Mouse (Mus musculus) neural tube, embryonic 13.5 days (tissue): ENCODE measurements around the gene Orc3. TPM values are rescaled to one million over a fixed set of nuclear protein-coding genes. Genes with fewer than 3 reads are reported as not detected.

ENCODE experiments used
- ATAC-seq: fragments of 200-750 bp; cut with Nextera tagmentation; 2 replicates; pipeline ENCODE4 v1.8.0; 2017; ENCODE audit warnings: low read depth, mild to moderate bottlenecking, moderate TSS enrichment, moderate library complexity
- H3K27ac ChIP-seq: fragments of 300-500 bp; sonication (generic); replicated peaks from 2 replicates; pipeline ENCODE4 v1.5.1; 2015; ENCODE audit warnings: moderate library complexity, mild to moderate bottlenecking, inconsistent platforms
- H3K27me3 ChIP-seq: fragments of 300-500 bp; sonication (generic); 2 replicates; pipeline ENCODE4 v1.6.1; 2015; ENCODE audit warnings: mild to moderate bottlenecking, inconsistent platforms
- H3K36me3 ChIP-seq: fragments of 300-500 bp; sonication (generic); 2 replicates; pipeline ENCODE4 v1.6.1; 2015; ENCODE audit warnings: mild to moderate bottlenecking, inconsistent platforms
- H3K4me1 ChIP-seq: fragments of 300-500 bp; sonication (generic); replicated peaks from 2 replicates; pipeline ENCODE4 v1.6.1; 2015; ENCODE audit warnings: inconsistent platforms
- H3K4me2 ChIP-seq: fragments of 300-500 bp; sonication (generic); 2 replicates; pipeline ENCODE4 v1.6.1; 2015; ENCODE audit warnings: inconsistent platforms, mild to moderate bottlenecking, moderate library complexity
- H3K4me3 ChIP-seq: fragments of 300-500 bp; sonication (generic); 2 replicates; pipeline ENCODE4 v1.5.1; 2015; ENCODE audit warnings: mild to moderate bottlenecking, inconsistent platforms
- H3K9ac ChIP-seq: fragments of 300-500 bp; sonication (generic); 2 replicates; pipeline ENCODE4 v1.6.1; 2015; ENCODE audit warnings: moderate library complexity, mild to moderate bottlenecking, inconsistent platforms
- H3K9me3 ChIP-seq: fragments of 300-500 bp; sonication (generic); 2 replicates; pipeline ENCODE4 v1.6.1; 2016; ENCODE audit warnings: inconsistent platforms
- WGBS: fragments of 180-500 bp; shearing (Covaris S2); methylation state at CpG from one replicate; pipeline ENCODE4 v1.1.7; 2015; 5-methylcytosine and 5-hydroxymethylcytosine counted together
- polyA plus RNA-seq: library from polyadenylated mRNA; unstranded; fragments of >200 nt; fragmentation: Nextera tagmentation; extraction: Ambion mirVana; gene quantifications from 2 replicates; pipeline ENCODE4 v1.2.1, GENCODE M21; 2015

Gene Orc3
- polyA plus RNA-seq, 1 experiment from 2014 or later = 85.6 TPM

GRCm38 (mm10) chr4:34529941-34530340 is 84.8 kb downstream of the Orc3 start:
- 84% methylated on average over 6 of the region's 6 CpGs for WGBS
- Histone ChIP-seq H3K4me1 (no peaks in the 10 kb centered on the region), H3K9ac (no peak overlapping the region), H3K36me3 (no peaks in the 10 kb centered on the region), H3K4me2 (no peak overlapping the region), H3K9me3 (no peaks in the 10 kb centered on the region), H3K4me3 (no peak overlapping the region), H3K27me3 (no peaks in the 10 kb centered on the region), H3K27ac (no peak overlapping the region)
- ATAC-seq = no peak

GRCm38 (mm10) chr4:34529379-34529778 is 85.4 kb downstream of the Orc3 start:
- no peak for ATAC-seq
- 48% methylated on average over 4 of the region's 4 CpGs for WGBS
- H3K27me3 ChIP-seq = no peaks in the 10 kb centered on the region

GRCm38 (mm10) chr4:34528430-34529100 is 86.2 kb downstream of the Orc3 start:
- Histone ChIP-seq H3K36me3 (no peaks in the 10 kb centered on the region), H3K4me3 (no peak overlapping the region), H3K4me2 (no peak overlapping the region), H3K9ac (no peak overlapping the region), H3K27ac (no peak overlapping the region), H3K9me3 (no peaks in the 10 kb centered on the region), H3K27me3 (no peaks in the 10 kb centered on the region), H3K4me1 (no peaks in the 10 kb centered on the region)
- WGBS = 90% methylated on average over 1 of the region's 1 CpGs
- ATAC-seq = no peak

More at GRCm38 (mm10) chr4:34529379-34529778, 85.4 kb downstream of the Orc3 start:
- Histone ChIP-seq H3K9ac (no peak overlapping the region), H3K27ac (no peak overlapping the region), H3K4me2 (no peak overlapping the region), H3K4me1 (no peaks in the 10 kb centered on the region), H3K9me3 (no peaks in the 10 kb centered on the region), H3K36me3 (no peaks in the 10 kb centered on the region), H3K4me3 (no peak overlapping the region)

GRCm38 (mm10) chr4:34526771-34527170 is 88.0 kb downstream of the Orc3 start:
- Histone ChIP-seq H3K4me1 (no peaks in the 10 kb centered on the region), H3K27me3 (no peaks in the 10 kb centered on the region), H3K36me3 (no peaks in the 10 kb centered on the region), H3K27ac (no peak overlapping the region), H3K9ac (no peak overlapping the region), H3K9me3 (no peaks in the 10 kb centered on the region), H3K4me3 (no peak overlapping the region), H3K4me2 (no peak overlapping the region)
- 88% methylated on average over 3 of the region's 3 CpGs for WGBS
- no peak for ATAC-seq

- Histone ChIP-seq H3K9me3 (no peaks in the 10 kb centered on the region), H3K4me3 (no peak overlapping the region), H3K27ac (no peak overlapping the region), H3K36me3 (no peaks in the 10 kb centered on the region), H3K27me3 (no peaks in the 10 kb centered on the region), H3K4me1 (no peaks in the 10 kb centered on the region), H3K4me2 (no peak overlapping the region), H3K9ac (no peak overlapping the region)
- ATAC-seq = no peak
- WGBS = 84% methylated on average over 4 of the region's 4 CpGs
Measured at GRCm38 (mm10) chr4:34523586-34523985, 91.2 kb downstream of the Orc3 start.

GRCm38 (mm10) chr4:34522846-34523245 is 91.9 kb downstream of the Orc3 start:
- no peak overlapping the region for H3K4me2 ChIP-seq
- 84% methylated on average over 3 of the region's 3 CpGs for WGBS
- ATAC-seq = no peak

More at GRCm38 (mm10) chr4:34522846-34523245, 91.9 kb downstream of the Orc3 start:
- Histone ChIP-seq H3K36me3 (no peaks in the 10 kb centered on the region), H3K9ac (no peak overlapping the region), H3K27ac (no peak overlapping the region), H3K9me3 (no peaks in the 10 kb centered on the region), H3K27me3 (no peaks in the 10 kb centered on the region), H3K4me3 (no peak overlapping the region), H3K4me1 (no peaks in the 10 kb centered on the region)

Other genes with a start within 250 kb of the Orc3 start
- gene Akirin2, start 64.0 kb downstream of the Orc3 start, polyA plus RNA-seq = 113 TPM in 2 replicates
- gene Rars2, start within 50 bp of the Orc3 start, polyA plus RNA-seq = 61.4 and 64.3 TPM in 2 replicates
- 46.4 and 52.0 TPM in 2 replicates for gene Slc35a1, start 72.5 kb upstream of the Orc3 start, polyA plus RNA-seq
- 1.1 and 2.0 TPM in 2 replicates for gene Cfap206, start 115.3 kb upstream of the Orc3 start, polyA plus RNA-seq
- gene Gm136, start 141.3 kb upstream of the Orc3 start, polyA plus RNA-seq = not detected in 2 replicates
- 48.6 and 60.0 TPM in 2 replicates for gene Smim8, start 163.5 kb upstream of the Orc3 start, polyA plus RNA-seq